Comparison of ENCODE assay signal across 8 mouse cellular contexts in genomic region chr7:17055287-17055946, GRCm38 (mm10). TPM values are rescaled to one million over a fixed set of nuclear protein-coding genes. Genes with fewer than 3 reads are reported as not detected.
DNase-seq lines count a peak whose midpoint lies in the region; ATAC-seq and TF ChIP-seq lines count a peak whose summit lies in the region.

No protein-coding gene starts in this region.

- DNase-seq in kidney, adult 2 months = no peak
- no peak for DNase-seq in kidney, adult 11 months
- DNase-seq in embryonic facial prominence, embryonic 10.5 days (ENCODE audit: low spot score) = no peak
- peak; percentile 4 for DNase-seq in heart, postnatal 4 days
- DNase-seq in midbrain, embryonic 11.5 days (ENCODE audit: low spot score, missing footprints) = peak; percentile 54
- no peak for DNase-seq in urinary bladder, postnatal 10 days (ENCODE audit: low spot score)
- DNase-seq in yolk sac, embryonic 10.5 days (ENCODE audit: low spot score) = no peak

- no peak for ATAC-seq in midbrain, embryonic 11.5 days (ENCODE audit: low FRiP score)
- no peak; the same call in 1 of the 2 replicates for ATAC-seq in megakaryocyte-erythroid progenitor cell, adult 5-6 weeks (replicated peaks; ENCODE audit: low FRiP score, low TSS enrichment, poor library complexity, severe bottlenecking)

- no peak for TF ChIP-seq POLR2A in kidney, adult 2 months (IDR thresholded peaks at IDR 0.05; ENCODE audit: low read depth, low read length)

- H3K27ac ChIP-seq in kidney, adult 2 months (ENCODE audit: insufficient read depth, low read depth, low read length) = peak overlapping the region; percentile 61; the same call in 1 of the 2 replicates
- H3K27ac ChIP-seq in embryonic facial prominence, embryonic 10.5 days (replicated peaks) = no peak overlapping the region
- H3K27ac ChIP-seq in midbrain, embryonic 11.5 days (ENCODE audit: low read depth, low read length) = no peak overlapping the region

- H3K4me3 ChIP-seq in kidney, adult 2 months (ENCODE audit: insufficient read depth, low read depth, low read length) = no peak overlapping the region
- H3K4me3 ChIP-seq in embryonic facial prominence, embryonic 10.5 days = peak overlapping the region; percentile 67
- peak overlapping the region; percentile 39; the same call in 1 of the 2 replicates for H3K4me3 ChIP-seq in midbrain, embryonic 11.5 days (ENCODE audit: low read depth, low read length)

- WGBS in kidney, adult 2 months = 95% methylated on average over 4 of the region's 4 CpGs
- WGBS in embryonic facial prominence, embryonic 10.5 days = 91% methylated on average over 4 of the region's 4 CpGs
- WGBS in midbrain, embryonic 11.5 days = 90% methylated on average over 4 of the region's 4 CpGs

- no peaks in the 10 kb centered on the region for H3K27me3 ChIP-seq in kidney, adult 2 months (replicated peaks; ENCODE audit: control insufficient read depth, insufficient read depth, low read length)
- H3K27me3 ChIP-seq in embryonic facial prominence, embryonic 10.5 days (replicated peaks; ENCODE audit: low read depth, poor library complexity, severe bottlenecking) = peaks cover 8% of the 10 kb centered on the region; the same call in 1 of the 2 replicates
- H3K27me3 ChIP-seq in midbrain, embryonic 11.5 days (ENCODE audit: control insufficient read depth, insufficient read depth, low read length) = peaks cover 2% of the 10 kb centered on the region; the same call in 1 of the 2 replicates

- H3K36me3 ChIP-seq in kidney, adult 2 months (ENCODE audit: control insufficient read depth, insufficient read depth, low read length) = no peaks in the 10 kb centered on the region
- H3K36me3 ChIP-seq in embryonic facial prominence, embryonic 10.5 days (replicated peaks) = peaks cover 10% of the 10 kb centered on the region; the same call in 1 of the 2 replicates
- H3K36me3 ChIP-seq in midbrain, embryonic 11.5 days (ENCODE audit: control insufficient read depth, insufficient read depth, low read length) = no peaks in the 10 kb centered on the region

- peak overlapping the region; percentile 71 for H3K4me2 ChIP-seq in midbrain, embryonic 11.5 days

- TF ChIP-seq CTCF in kidney, adult 2 months (conservative IDR thresholded peaks at IDR 0.05; ENCODE audit: insufficient read depth, insufficient read length, low read depth, low read length) = no peak

- H3K9me3 ChIP-seq in embryonic facial prominence, embryonic 10.5 days = peaks cover 2% of the 10 kb centered on the region; the same call in 1 of the 2 replicates
- peaks cover 5% of the 10 kb centered on the region; the same call in 1 of the 2 replicates for H3K9me3 ChIP-seq in midbrain, embryonic 11.5 days (ENCODE audit: control insufficient read depth, low read length)

- H3K9ac ChIP-seq in midbrain, embryonic 11.5 days (ENCODE audit: low read length) = no peak overlapping the region

- peaks cover 33% of the 10 kb centered on the region for H3K4me1 ChIP-seq in kidney, adult 2 months (ENCODE audit: control insufficient read depth, insufficient read depth, low read length)
- peaks cover 47% of the 10 kb centered on the region for H3K4me1 ChIP-seq in embryonic facial prominence, embryonic 10.5 days
- peaks cover 14% of the 10 kb centered on the region for H3K4me1 ChIP-seq in midbrain, embryonic 11.5 days (ENCODE audit: control insufficient read depth, insufficient read depth, low read length)

RNA-seq across cellular contexts. Expression of gene Hif3a, which starts 6.8 kb away (rescaled TPM):
- 0.92 and 0.95 TPM in 2 replicates for polyA plus RNA-seq in kidney, adult 2 months (2012; rRNA removed)
- 5.6 and 5.7 TPM in 2 replicates for polyA plus RNA-seq in embryonic facial prominence, embryonic 10.5 days (2016; fragmentation: Nextera tagmentation; extraction: Ambion mirVana)
- 1 to 10 TPM; 3.1 to 3.8 TPM for total RNA-seq in heart, postnatal 4 days (2021)
- polyA plus RNA-seq in midbrain, embryonic 11.5 days (2014; fragmentation: Nextera tagmentation; extraction: Ambion mirVana) = 3.9 and 5.2 TPM in 2 replicates
- total RNA-seq in megakaryocyte-erythroid progenitor cell, adult 5-6 weeks (2014; fragmentation: Nextera tagmentation) = 22.8 and 39.3 TPM in 2 replicates
- 2.9 and 3.7 TPM in 2 replicates for total RNA-seq in megakaryocyte-erythroid progenitor cell, adult 5-6 weeks (2017)

RNA-seq across cellular contexts. Expression of gene Psg16, which starts 18.4 kb away (rescaled TPM):
- 0.05 TPM in 1 of 2 replicates, not detected in the other for polyA plus RNA-seq in kidney, adult 2 months (2012; rRNA removed)
- 0.09 and 0.10 TPM in 2 replicates for polyA plus RNA-seq in embryonic facial prominence, embryonic 10.5 days (2016; fragmentation: Nextera tagmentation; extraction: Ambion mirVana)
- under 1 TPM; 0.10 to 0.20 TPM for total RNA-seq in heart, postnatal 4 days (2021)
- polyA plus RNA-seq in midbrain, embryonic 11.5 days (2014; fragmentation: Nextera tagmentation; extraction: Ambion mirVana) = 0.10 and 0.22 TPM in 2 replicates
- 0.11 TPM in 1 of 2 replicates, not detected in the other for total RNA-seq in megakaryocyte-erythroid progenitor cell, adult 5-6 weeks (2014; fragmentation: Nextera tagmentation)
- 1.1 TPM in 1 of 2 replicates, not detected in the other for total RNA-seq in megakaryocyte-erythroid progenitor cell, adult 5-6 weeks (2017)

RNA-seq across cellular contexts. Expression of gene Ppp5c, which starts 27.7 kb away (rescaled TPM):
- 199 and 226 TPM in 2 replicates for polyA plus RNA-seq in kidney, adult 2 months (2012; rRNA removed)
- polyA plus RNA-seq in embryonic facial prominence, embryonic 10.5 days (2016; fragmentation: Nextera tagmentation; extraction: Ambion mirVana) = 138 and 146 TPM in 2 replicates
- 100 to 1,000 TPM; 109 TPM for total RNA-seq in heart, postnatal 4 days (2021)
- 101 and 108 TPM in 2 replicates for polyA plus RNA-seq in midbrain, embryonic 11.5 days (2014; fragmentation: Nextera tagmentation; extraction: Ambion mirVana)
- 148 and 150 TPM in 2 replicates for total RNA-seq in megakaryocyte-erythroid progenitor cell, adult 5-6 weeks (2014; fragmentation: Nextera tagmentation)
- total RNA-seq in megakaryocyte-erythroid progenitor cell, adult 5-6 weeks (2017) = 58.8 and 82.4 TPM in 2 replicates

Comparison
In these comparisons a context has a peak if more than half of its experiments do, and no peak if none do; other contexts are left out.
1. DNase-seq: peak in heart, postnatal 4 days (single experiment) and midbrain, embryonic 11.5 days (single experiment); none in kidney, adult 2 months (single experiment), kidney, adult 11 months (single experiment), embryonic facial prominence, embryonic 10.5 days (single experiment), urinary bladder, postnatal 10 days (single experiment) and yolk sac, embryonic 10.5 days (single experiment).